Mouse (Mus musculus) left cerebral cortex, postnatal 14 days (tissue): ENCODE measurements around the gene Tiam1. TPM values are rescaled to one million over a fixed set of nuclear protein-coding genes. Genes with fewer than 3 reads are reported as not detected.
A peak's percentile ranks its signal among the peaks of the same experiment; 100 is the strongest.

Experiments used
- DNase-seq, 2 experiments: peaks; one replicate each; pipeline ENCODE4 v3.0.0; 2021 to 2022; ENCODE audit warnings: low spot score in 2 of 2, mixed read lengths in 1 of 2
- intact Hi-C: fragments of 180-260 bp; cut with DNase I; formaldehyde crosslinking; loops from one replicate; pipeline ENCODE4 v1.15.1; 2025
- total RNA-seq, 2 experiments: library from RNA; stranded (reverse); gene quantifications; 2 replicates each; pipeline ENCODE4 v1.2.3; 2021

The Tiam1 gene
- total RNA-seq, 2 experiments from 2014 or later: 88.5 to 101 TPM

GRCm38 (mm10) chr16:89944050-89944449, 199.5 kb downstream of the Tiam1 start:
- DNase-seq: no peak
- intact Hi-C loops: loop anchor here (5.0 kb wide), 1 partner anchor 223 kb away; no protein-coding TSS in a partner anchor

GRCm38 (mm10) chr16:89943267-89943971, 200.2 kb downstream of the Tiam1 start:
- intact Hi-C loops: loop anchor here (5.0 kb wide), 1 partner anchor 224 kb away; no protein-coding TSS in a partner anchor

GRCm38 (mm10) chr16:89940696-89941095, 202.9 kb downstream of the Tiam1 start:
- intact Hi-C loops: loop anchor here (5.0 kb wide), 1 partner anchor 227 kb away; no protein-coding TSS in a partner anchor
- DNase-seq: no peak

More at GRCm38 (mm10) chr16:89943267-89943971, 200.2 kb downstream of the Tiam1 start:
- no peak for DNase-seq

GRCm38 (mm10) chr16:89938277-89938676, 205.3 kb downstream of the Tiam1 start:
- intact Hi-C loops: no loop called here
- no peak for DNase-seq

GRCm38 (mm10) chr16:89936571-89936970, 207.0 kb downstream of the Tiam1 start:
- DNase-seq: no peak
- intact Hi-C loops: no loop called here

- DNase-seq: no peak
- intact Hi-C loops: no loop called here
Observed at GRCm38 (mm10) chr16:89935398-89935797, 208.2 kb downstream of the Tiam1 start.

- intact Hi-C loops: no loop called here
Observed at GRCm38 (mm10) chr16:89934616-89935015, 209.0 kb downstream of the Tiam1 start.

GRCm38 (mm10) chr16:89933976-89934375, 209.6 kb downstream of the Tiam1 start:
- DNase-seq: no peak
- intact Hi-C loops: no loop called here

More at GRCm38 (mm10) chr16:89934616-89935015, 209.0 kb downstream of the Tiam1 start:
- DNase-seq: no peak

- intact Hi-C loops: no loop called here
- no peak for DNase-seq
Observed at GRCm38 (mm10) chr16:89928611-89929010, 215.0 kb downstream of the Tiam1 start.

GRCm38 (mm10) chr16:89924249-89924890, 219.2 kb downstream of the Tiam1 start:
- intact Hi-C loops: loop anchor here (5.0 kb wide), 1 partner anchor 77 kb away; no protein-coding TSS in a partner anchor
- peak; percentile 46 to 62 for DNase-seq

GRCm38 (mm10) chr16:89923311-89923710, 220.3 kb downstream of the Tiam1 start:
- intact Hi-C loops: loop anchor here (5.0 kb wide), 1 partner anchor 76 kb away; no protein-coding TSS in a partner anchor

GRCm38 (mm10) chr16:89922458-89922857, 221.1 kb downstream of the Tiam1 start:
- intact Hi-C loops: loop anchor here (5.0 kb wide), 1 partner anchor 75 kb away; no protein-coding TSS in a partner anchor
- DNase-seq: peak; percentile 52 to 76

More at GRCm38 (mm10) chr16:89923311-89923710, 220.3 kb downstream of the Tiam1 start:
- peak; percentile 45 to 50 for DNase-seq

GRCm38 (mm10) chr16:89921370-89921769, 222.2 kb downstream of the Tiam1 start:
- peak in 1 of 2 experiments; percentile 51 for DNase-seq
- intact Hi-C loops: loop anchor here (5.0 kb wide), 1 partner anchor 74 kb away; no protein-coding TSS in a partner anchor

- no peak for DNase-seq
- intact Hi-C loops: loop anchor here (5.0 kb wide), 1 partner anchor 73 kb away; no protein-coding TSS in a partner anchor
Observed at GRCm38 (mm10) chr16:89920417-89920816, 223.2 kb downstream of the Tiam1 start.

GRCm38 (mm10) chr16:89917404-89917803, 226.2 kb downstream of the Tiam1 start:
- intact Hi-C loops: no loop called here
- no peak for DNase-seq

- intact Hi-C loops: no loop called here
- DNase-seq: no peak
Observed at GRCm38 (mm10) chr16:89914946-89915345, 228.6 kb downstream of the Tiam1 start.

- no peak for DNase-seq
- intact Hi-C loops: no loop called here
Observed at GRCm38 (mm10) chr16:89912686-89913375, 230.7 kb downstream of the Tiam1 start.

- peak in 1 of 2 experiments; percentile 54 for DNase-seq
- intact Hi-C loops: no loop called here
Observed at GRCm38 (mm10) chr16:89909393-89910068, 234.0 kb downstream of the Tiam1 start.

GRCm38 (mm10) chr16:89907651-89908050, 235.9 kb downstream of the Tiam1 start:
- peak in 1 of 2 experiments; percentile 53 for DNase-seq
- intact Hi-C loops: no loop called here
